Mouse (Mus musculus): Measurements from ENCODE around the gene Colgalt1. TPM values are rescaled to one million over a fixed set of nuclear protein-coding genes. Genes with fewer than 3 reads are reported as not detected.
A peak's percentile ranks its signal among the peaks of the same experiment; 100 is the strongest.

Colgalt1 gene
- total RNA-seq, 2 experiments from 2014 or later: 63.0 to 67.2 TPM

GRCm38 (mm10) chr8:71665331-71666130 is 54.7 kb downstream of the Colgalt1 start:
- peak; percentile 74 for ATAC-seq (replicated peaks; ENCODE audit: poor library complexity)

DNA sequence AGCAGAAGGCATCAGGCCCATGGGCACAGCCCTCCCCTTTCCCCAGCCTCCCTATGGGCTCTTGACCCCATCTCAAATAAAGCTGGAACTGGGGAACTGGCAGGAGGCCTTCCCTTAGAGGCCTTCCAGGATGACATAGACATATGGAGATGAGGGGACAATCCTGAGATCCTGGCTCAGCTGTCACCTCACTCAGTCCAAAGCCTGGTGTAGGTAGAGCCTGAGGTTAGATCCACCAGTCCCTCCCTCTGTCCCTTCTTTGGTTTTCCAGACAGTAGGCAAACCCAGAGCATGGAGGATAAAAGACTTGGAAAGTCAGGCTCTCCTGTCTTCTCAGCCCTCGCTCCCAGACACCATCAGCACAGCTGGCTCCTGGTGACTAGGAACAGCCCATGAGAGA is 56.1 kb downstream of the Colgalt1 start:
- no peak for ATAC-seq (replicated peaks; ENCODE audit: poor library complexity)

DNA sequence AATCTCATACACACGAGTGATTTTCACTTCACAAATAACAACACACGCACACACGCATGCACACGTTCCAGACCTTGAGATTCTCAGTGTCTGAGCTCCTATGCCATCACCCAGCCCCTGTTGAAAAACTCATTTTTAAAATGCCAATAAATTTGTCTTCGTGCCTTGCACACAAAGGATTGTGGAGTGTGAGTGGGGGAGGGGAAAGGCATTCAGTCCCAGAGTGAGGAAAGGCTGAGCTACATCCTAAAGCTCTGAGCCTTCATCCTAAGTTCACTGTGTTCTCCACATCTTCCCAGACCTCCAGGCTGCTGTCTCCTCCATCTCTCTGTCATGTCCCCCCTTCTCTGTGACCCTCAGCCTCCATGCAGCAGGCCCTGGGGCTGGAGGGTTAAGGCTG is 56.5 kb downstream of the Colgalt1 start:
- no peak for ATAC-seq (replicated peaks; ENCODE audit: poor library complexity)

DNA sequence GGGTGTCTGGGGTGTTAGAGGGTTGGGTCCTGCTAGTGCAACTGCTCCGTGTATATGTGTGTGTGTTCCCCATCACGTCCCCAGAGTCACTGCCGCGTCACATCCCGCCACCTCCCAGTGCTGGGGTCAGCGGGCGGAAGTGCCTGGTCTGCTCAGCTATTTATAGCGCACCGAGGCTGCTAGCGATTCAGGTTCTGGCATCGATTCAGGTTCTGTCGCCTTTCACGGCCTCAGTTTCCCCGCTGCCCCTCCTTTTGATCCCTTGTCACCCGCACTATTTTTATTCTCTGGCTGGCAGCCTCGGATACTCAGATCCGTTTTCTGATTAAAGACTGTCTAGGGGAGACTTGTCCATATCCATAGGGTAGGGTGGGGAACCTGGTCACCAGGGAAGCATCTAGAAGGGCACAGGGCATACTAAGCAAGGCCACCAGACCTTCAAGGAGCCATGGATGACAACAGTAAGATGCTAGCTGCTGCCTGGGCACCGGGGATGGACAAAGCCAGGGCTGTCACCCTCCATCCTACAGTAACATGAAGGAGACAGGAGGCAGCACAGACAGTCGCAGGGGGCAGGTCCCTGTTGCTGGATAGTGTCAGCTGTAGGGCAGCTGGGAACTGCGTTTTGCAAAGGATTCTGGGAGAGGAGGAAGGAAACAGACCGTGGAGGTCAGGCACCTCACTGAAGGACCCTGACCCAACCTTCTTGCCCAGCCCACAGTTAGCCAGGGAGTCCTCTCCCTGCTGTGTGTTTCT is 57.6 kb downstream of the Colgalt1 start:
- peak; percentile 29 for ATAC-seq (replicated peaks; ENCODE audit: poor library complexity)

DNA sequence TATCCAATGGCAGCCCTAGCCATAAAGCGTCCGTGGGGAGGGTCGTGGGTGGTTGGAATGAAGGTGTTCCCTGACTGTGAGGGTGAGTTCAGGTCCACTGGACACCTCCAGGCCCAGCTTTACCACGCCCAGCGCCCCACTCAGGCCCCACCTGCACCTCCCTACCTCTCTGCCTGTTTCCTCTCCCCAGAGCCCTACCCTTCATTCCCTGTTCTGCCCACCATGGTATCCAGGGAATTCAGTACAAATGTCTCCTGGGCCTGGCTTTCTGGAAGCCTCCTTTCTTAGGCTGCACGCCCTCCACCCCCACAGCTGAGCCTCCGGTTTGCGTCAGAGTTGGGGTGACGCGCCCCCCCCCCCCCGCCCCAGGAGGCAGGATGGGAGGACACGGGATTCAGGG is 59.4 kb downstream of the Colgalt1 start:
- no peak for ATAC-seq (replicated peaks; ENCODE audit: poor library complexity)

GRCm38 (mm10) chr8:71670621-71671548 is 60.1 kb downstream of the Colgalt1 start:
- peak; percentile 10 for ATAC-seq (replicated peaks; ENCODE audit: poor library complexity)

- peak; percentile 79 for ATAC-seq (replicated peaks; ENCODE audit: poor library complexity)
Measured at GRCm38 (mm10) chr8:71671549-71671965, 60.8 kb downstream of the Colgalt1 start, which contains the start of gene Unc13a. Unc13a (minus strand) TSS chr8:71671757.

- ATAC-seq (replicated peaks; ENCODE audit: poor library complexity): no peak
Measured at GRCm38 (mm10) chr8:71672168-71672735, 61.5 kb downstream of the Colgalt1 start.

GRCm38 (mm10) chr8:71674071-71674470 is 63.3 kb downstream of the Colgalt1 start:
- no peak for ATAC-seq (replicated peaks; ENCODE audit: poor library complexity)

Other genes starting within 250 kb of the Colgalt1 start
- 107 and 116 TPM in 2 replicates for gene Use1, start 244.2 kb upstream of the Colgalt1 start, total RNA-seq (2015)
- 153 and 165 TPM in 2 replicates for gene Use1, start 244.2 kb upstream of the Colgalt1 start, total RNA-seq (2017)
- 6.3 and 8.0 TPM in 2 replicates for gene Ocel1, start 239.7 kb upstream of the Colgalt1 start, total RNA-seq (2015)
- gene Ocel1, start 239.7 kb upstream of the Colgalt1 start, total RNA-seq (2017): 11.1 and 11.7 TPM in 2 replicates
- 3.6 and 7.6 TPM in 2 replicates for gene Nr2f6, start 229.0 kb upstream of the Colgalt1 start, total RNA-seq (2015)
- gene Nr2f6, start 229.0 kb upstream of the Colgalt1 start, total RNA-seq (2017): 4.3 and 5.6 TPM in 2 replicates
- not detected in 2 replicates for gene Ushbp1, start 215.2 kb upstream of the Colgalt1 start, total RNA-seq (2015)
- gene Ushbp1, start 215.2 kb upstream of the Colgalt1 start, total RNA-seq (2017): not detected in 2 replicates
- gene Babam1, start 214.1 kb upstream of the Colgalt1 start, total RNA-seq (2015): 51.8 and 76.5 TPM in 2 replicates
- 93.7 and 122 TPM in 2 replicates for gene Babam1, start 214.1 kb upstream of the Colgalt1 start, total RNA-seq (2017)
- gene Ankle1, start 205.0 kb upstream of the Colgalt1 start, total RNA-seq (2015): 13.6 and 19.8 TPM in 2 replicates
- 14.2 and 14.3 TPM in 2 replicates for gene Ankle1, start 205.0 kb upstream of the Colgalt1 start, total RNA-seq (2017)
- 2.3 and 3.1 TPM in 2 replicates for gene Abhd8, start 147.3 kb upstream of the Colgalt1 start, total RNA-seq (2015)
- 8.2 and 8.3 TPM in 2 replicates for gene Abhd8, start 147.3 kb upstream of the Colgalt1 start, total RNA-seq (2017)
- gene Mrpl34, start 146.0 kb upstream of the Colgalt1 start, total RNA-seq (2015): 60.0 and 66.1 TPM in 2 replicates
- 50.2 and 53.6 TPM in 2 replicates for gene Mrpl34, start 146.0 kb upstream of the Colgalt1 start, total RNA-seq (2017)
- gene Dda1, start 141.8 kb upstream of the Colgalt1 start, total RNA-seq (2015): 32.3 and 37.0 TPM in 2 replicates
- gene Dda1, start 141.8 kb upstream of the Colgalt1 start, total RNA-seq (2017): 14.1 and 14.7 TPM in 2 replicates
- 0.22 and 0.64 TPM in 2 replicates for gene Ano8, start 125.0 kb upstream of the Colgalt1 start, total RNA-seq (2015)
- gene Ano8, start 125.0 kb upstream of the Colgalt1 start, total RNA-seq (2017): 3.1 and 3.6 TPM in 2 replicates
- gene Gtpbp3, start 122.9 kb upstream of the Colgalt1 start, total RNA-seq (2015): 5.9 TPM in 2 replicates
- gene Gtpbp3, start 122.9 kb upstream of the Colgalt1 start, total RNA-seq (2017): 23.4 and 26.5 TPM in 2 replicates
- 0.67 and 0.76 TPM in 2 replicates for gene Plvap, start 99.2 kb upstream of the Colgalt1 start, total RNA-seq (2015)
- gene Plvap, start 99.2 kb upstream of the Colgalt1 start, total RNA-seq (2017): 0.71 and 2.7 TPM in 2 replicates
- gene Ccdc194, start 85.3 kb upstream of the Colgalt1 start, total RNA-seq (2015): 0.07 TPM in 1 of 2 replicates, not detected in the other
- gene Ccdc194, start 85.3 kb upstream of the Colgalt1 start, total RNA-seq (2017): not detected in 2 replicates
- gene Bst2, start 73.5 kb upstream of the Colgalt1 start, total RNA-seq (2015): 11.3 and 15.7 TPM in 2 replicates
- 50.9 and 62.2 TPM in 2 replicates for gene Bst2, start 73.5 kb upstream of the Colgalt1 start, total RNA-seq (2017)
- gene Mvb12a, start 68.1 kb upstream of the Colgalt1 start, total RNA-seq (2015): 45.4 and 49.8 TPM in 2 replicates
- gene Mvb12a, start 68.1 kb upstream of the Colgalt1 start, total RNA-seq (2017): 65.6 and 76.6 TPM in 2 replicates
- gene Tmem221, start 52.1 kb upstream of the Colgalt1 start, total RNA-seq (2015): 0.17 TPM in 1 of 2 replicates, not detected in the other
- gene Tmem221, start 52.1 kb upstream of the Colgalt1 start, total RNA-seq (2017): not detected in 2 replicates
- not detected in 2 replicates for gene Nxnl1, start 44.4 kb upstream of the Colgalt1 start, total RNA-seq (2015)
- not detected in 2 replicates for gene Nxnl1, start 44.4 kb upstream of the Colgalt1 start, total RNA-seq (2017)
- gene Slc27a1, start 42.1 kb upstream of the Colgalt1 start, total RNA-seq (2015): 3.6 TPM in 2 replicates
- gene Slc27a1, start 42.1 kb upstream of the Colgalt1 start, total RNA-seq (2017): 3.5 and 3.8 TPM in 2 replicates
- gene Pgls, start 18.8 kb upstream of the Colgalt1 start, total RNA-seq (2015): 116 and 134 TPM in 2 replicates
- 128 and 131 TPM in 2 replicates for gene Pgls, start 18.8 kb upstream of the Colgalt1 start, total RNA-seq (2017)
- gene Fam129c, start 13.3 kb upstream of the Colgalt1 start, total RNA-seq (2015): 6.5 and 10.2 TPM in 2 replicates
- 1.00 and 5.3 TPM in 2 replicates for gene Fam129c, start 13.3 kb upstream of the Colgalt1 start, total RNA-seq (2017)
- gene Unc13a, start 60.8 kb downstream of the Colgalt1 start, total RNA-seq (2015): 0.64 and 1.8 TPM in 2 replicates
- gene Unc13a, start 60.8 kb downstream of the Colgalt1 start, total RNA-seq (2017): 0.79 and 0.98 TPM in 2 replicates
- 9.3 and 11.8 TPM in 2 replicates for gene Jak3, start 65.3 kb downstream of the Colgalt1 start, total RNA-seq (2015)
- 7.7 and 9.9 TPM in 2 replicates for gene Jak3, start 65.3 kb downstream of the Colgalt1 start, total RNA-seq (2017)
- 7.1 and 7.2 TPM in 2 replicates for gene Insl3, start 78.2 kb downstream of the Colgalt1 start, total RNA-seq (2015)
- 1.2 and 1.8 TPM in 2 replicates for gene Insl3, start 78.2 kb downstream of the Colgalt1 start, total RNA-seq (2017)
- gene B3gnt3, start 90.8 kb downstream of the Colgalt1 start, total RNA-seq (2015): 0.15 and 0.54 TPM in 2 replicates
- gene B3gnt3, start 90.8 kb downstream of the Colgalt1 start, total RNA-seq (2017): 0.12 and 0.34 TPM in 2 replicates
- gene Fcho1, start 114.7 kb downstream of the Colgalt1 start, total RNA-seq (2015): 49.8 and 51.5 TPM in 2 replicates
- gene Fcho1, start 114.7 kb downstream of the Colgalt1 start, total RNA-seq (2017): 83.6 and 91.1 TPM in 2 replicates

Data from megakaryocyte progenitor cell, adult 5-6 weeks (primary cell).